Mouse (Mus musculus): ENCODE data around the gene Clip2.

DNA sequence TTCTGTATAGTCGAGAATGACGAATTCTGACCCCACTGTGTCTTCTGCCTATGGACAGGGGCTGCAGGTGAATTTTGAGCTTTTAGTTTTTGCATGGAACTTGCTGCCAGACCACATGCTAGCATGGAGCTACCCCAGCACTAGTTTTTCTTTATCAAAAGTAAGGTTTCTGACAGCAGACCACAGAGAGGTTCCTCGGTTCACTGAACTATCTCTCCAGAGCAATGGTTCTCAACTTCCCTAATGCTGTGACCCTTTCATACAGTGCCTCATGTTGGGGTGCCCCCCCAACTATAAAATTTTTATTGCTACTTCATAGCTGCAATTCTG, 31.6 kb upstream of the Clip2 start:
- TF ChIP-seq CTCF (IDR thresholded peaks at IDR 0.05; ENCODE audit: low read depth, low read length) (no peak), POLR2A (IDR thresholded peaks at IDR 0.05; ENCODE audit: insufficient read depth, low read length) (no peak)

Data from ES-Bruce4 (cell line).